Mouse (Mus musculus): ENCODE results near the gene Sprr2a2.
"Not testable (repeated sequence)": the region's sequence is repeated elsewhere in the genome, so short reads cannot be mapped to it uniquely, and the experiment has no call there.

The Sprr2a2 gene

DNA sequence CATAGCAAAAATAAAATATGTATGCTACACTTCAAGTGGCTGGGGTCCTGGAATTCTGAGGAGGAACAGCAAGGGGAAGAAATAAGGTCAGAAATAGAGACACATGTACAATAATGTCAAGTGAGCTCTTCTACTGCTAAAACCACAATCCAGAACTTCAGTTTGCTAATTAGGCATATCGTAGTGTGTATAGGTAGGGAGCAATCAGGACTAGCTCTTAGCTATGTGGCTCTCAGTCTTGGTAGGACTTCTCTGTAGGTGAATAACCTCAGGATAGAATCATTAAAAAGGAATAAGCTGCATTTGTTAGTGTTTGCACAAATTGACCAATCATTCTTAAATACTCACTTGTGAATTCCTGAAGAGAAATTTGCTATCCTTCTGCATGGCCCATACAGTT, 58.3 kb downstream of the Sprr2a2 start:
- DNase-seq (ENCODE audit: low spot score in 2 of 2) = not testable (repeated sequence)

GRCm38 (mm10) chr3:92279663-92280062, 63.9 kb downstream of the Sprr2a2 start:
- DNase-seq (ENCODE audit: low spot score in 2 of 2) = not testable (repeated sequence)

DNA sequence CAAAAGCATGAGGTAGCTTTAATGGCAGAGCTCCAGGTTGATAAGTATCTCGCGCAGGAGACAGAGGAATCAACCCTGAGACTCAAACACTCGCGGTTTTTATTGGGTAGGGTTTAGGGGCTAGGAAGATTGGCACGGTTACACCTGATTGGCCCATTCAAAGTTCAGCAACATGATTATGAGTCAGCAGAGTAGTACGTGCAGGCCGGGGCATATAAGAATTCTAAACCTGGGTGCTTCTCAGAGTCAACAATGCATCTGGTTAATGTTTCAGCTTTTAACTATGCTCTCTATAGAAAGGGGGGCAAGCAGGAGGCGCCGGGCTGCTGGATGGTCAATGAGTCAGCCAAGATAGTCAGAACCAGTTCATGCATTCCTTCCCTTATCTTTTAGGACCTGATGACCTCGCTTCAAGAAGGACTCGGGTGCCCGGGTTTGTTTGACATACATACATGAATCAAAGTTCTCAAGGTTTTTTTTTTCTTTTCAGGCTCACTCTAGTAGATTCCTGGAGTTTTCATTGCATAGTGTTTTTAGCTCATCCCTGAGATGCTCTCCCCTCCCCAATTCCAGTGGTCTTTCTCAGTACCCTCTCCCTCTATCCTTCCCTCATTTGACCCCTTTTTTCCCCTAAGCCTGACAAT, 65.4 kb downstream of the Sprr2a2 start:
- DNase-seq (ENCODE audit: low spot score in 2 of 2) = not testable (repeated sequence)

GRCm38 (mm10) chr3:92285101-92285500, 69.4 kb downstream of the Sprr2a2 start, which contains the start of gene Sprr2a3:
Gene Sprr2a3 (plus strand): TSS chr3:92285417.
- not testable (repeated sequence) for DNase-seq (ENCODE audit: low spot score in 2 of 2)

GRCm38 (mm10) chr3:92288489-92288888, 72.8 kb downstream of the Sprr2a2 start:
- DNase-seq (ENCODE audit: low spot score in 2 of 2) = not testable (repeated sequence)

Data from urinary bladder, postnatal 4 days (tissue).